Mouse (Mus musculus) mammary gland, adult 2 months (tissue): ENCODE data around the gene Ccnd1. TPM values are rescaled to one million over a fixed set of nuclear protein-coding genes. Genes with fewer than 3 reads are reported as not detected.

Experiments
- polyA plus RNA-seq: library from polyadenylated mRNA; depleted of rRNA; stranded (reverse); fragments of >200 nt; gene quantifications from 2 replicates; pipeline ENCODE4 v1.2.3, GENCODE M21; 2012; ENCODE audit warnings: low replicate concordance; rRNA removed

Gene Ccnd1
- polyA plus RNA-seq, result 41.7 and 65.6 TPM in 2 replicates

DNA sequence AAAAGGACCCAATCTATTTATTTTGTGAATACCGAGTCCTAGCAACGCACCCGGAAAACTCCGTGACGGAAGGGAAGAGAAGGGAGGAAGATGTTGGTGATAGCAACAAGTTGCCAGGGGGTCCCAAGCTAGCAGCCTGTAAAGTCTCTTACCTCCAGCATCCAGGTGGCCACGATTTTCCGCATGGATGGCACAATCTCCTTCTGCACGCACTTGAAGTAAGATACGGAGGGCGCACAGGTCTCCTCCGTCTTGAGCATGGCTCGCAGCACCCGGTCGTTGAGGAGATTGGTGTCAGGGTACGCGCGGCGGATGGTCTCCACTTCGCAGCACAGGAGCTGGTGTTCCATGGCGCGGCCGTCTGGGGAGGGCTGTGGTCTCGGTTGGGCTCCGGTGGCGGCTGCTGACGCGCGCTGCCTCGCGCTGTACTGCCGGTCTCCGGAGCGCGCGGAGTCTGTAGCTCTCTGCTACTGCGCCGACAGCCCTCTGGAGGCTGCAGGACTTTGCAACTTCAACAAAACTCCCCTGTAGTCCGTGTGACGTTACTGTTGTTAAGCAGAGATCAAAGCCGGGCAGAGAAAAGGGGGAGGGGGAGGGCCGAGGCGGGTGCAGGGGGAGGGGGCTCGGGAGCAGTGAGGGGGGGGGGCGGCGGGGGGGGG, at the start of gene Ccnd1:
Gene Ccnd1 (minus strand): TSS at position 582 of the 659 bp plus-strand sequence.

DNA sequence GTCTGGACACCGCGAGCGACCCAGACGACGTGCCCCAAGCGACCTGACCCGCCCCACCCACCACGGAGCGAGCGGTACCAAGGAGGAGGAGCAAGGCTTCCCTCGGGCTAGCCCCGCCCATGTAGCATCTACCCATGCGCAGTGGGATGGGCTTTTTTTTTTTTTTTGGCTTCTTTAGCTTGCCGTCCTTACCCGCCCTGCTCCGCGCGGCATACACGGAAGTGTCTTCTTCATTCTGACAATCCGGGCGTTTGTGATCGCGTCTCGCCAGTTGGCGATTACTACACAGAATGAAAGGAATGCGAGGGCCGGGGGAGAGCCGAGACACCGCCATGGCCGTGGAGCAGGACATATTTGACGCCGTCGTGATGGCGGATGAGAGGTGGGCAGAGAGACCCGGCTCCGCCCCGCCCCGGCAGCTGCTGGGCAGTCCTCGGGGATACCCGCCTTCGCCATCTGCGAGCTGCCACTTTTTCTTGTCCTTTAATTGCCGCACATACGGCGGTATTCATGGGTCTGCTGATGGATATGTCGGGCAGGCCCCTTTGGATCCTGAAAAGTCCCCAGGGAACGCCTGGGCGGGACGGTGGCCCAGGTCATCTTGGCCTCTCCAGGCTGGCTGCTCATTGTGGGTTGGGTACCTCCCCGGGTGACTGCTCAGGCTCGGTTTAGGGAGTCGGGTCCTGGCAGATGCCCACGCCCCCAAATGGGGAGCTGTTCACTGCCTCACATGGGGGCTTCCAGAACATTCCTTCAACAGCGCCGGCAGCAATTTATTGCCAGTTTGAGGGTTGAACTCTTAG, 24.6 kb downstream of the Ccnd1 start, which contains the start of gene LTO1:
Gene LTO1 (plus strand): TSS at position 153 of the 803 bp plus-strand sequence.

DNA sequence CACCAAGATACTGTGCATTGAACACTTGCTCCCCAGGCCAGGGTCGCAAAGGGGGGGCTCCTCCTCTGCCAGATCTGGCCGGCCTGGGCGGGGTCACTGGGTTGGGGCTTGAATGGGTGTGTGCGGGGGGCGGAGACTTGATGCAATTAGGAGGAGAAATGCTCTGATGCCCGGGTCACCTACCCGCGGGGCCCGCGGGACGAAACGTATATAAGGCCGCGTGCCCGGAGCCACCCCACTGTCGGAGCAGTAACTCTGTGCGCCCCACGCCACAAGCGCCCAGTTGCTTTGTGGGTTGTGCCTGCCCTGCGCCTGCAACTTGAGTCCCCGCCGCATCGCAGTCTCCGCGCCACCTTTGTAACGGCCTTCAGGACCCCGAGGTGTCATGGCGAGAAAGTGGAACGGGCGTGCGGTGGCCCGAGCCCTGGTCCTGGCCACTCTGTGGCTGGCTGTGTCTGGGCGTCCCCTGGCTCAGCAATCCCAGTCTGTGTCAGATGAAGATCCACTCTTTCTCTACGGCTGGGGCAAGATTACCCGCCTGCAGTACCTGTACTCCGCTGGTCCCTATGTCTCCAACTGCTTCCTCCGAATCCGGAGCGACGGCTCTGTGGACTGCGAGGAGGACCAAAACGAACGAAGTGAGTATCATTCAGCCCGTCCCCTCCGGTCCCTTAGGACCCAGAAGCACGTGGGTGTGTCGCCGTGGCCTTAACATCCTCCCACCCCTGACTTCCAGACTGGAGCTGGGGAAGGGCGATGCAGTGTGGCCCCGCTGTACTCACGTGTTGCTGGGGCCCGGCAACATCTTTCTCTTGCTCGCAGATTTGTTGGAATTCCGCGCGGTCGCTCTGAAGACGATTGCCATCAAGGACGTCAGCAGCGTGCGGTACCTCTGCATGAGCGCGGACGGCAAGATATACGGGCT, 43.2 kb downstream of the Ccnd1 start, which contains the start of gene Fgf15:
Gene Fgf15 (plus strand): TSS at position 238 of the 925 bp plus-strand sequence.

Other genes with a start within 250 kb of the Ccnd1 start
- gene Ano1, start 188.0 kb downstream of the Ccnd1 start, polyA plus RNA-seq, result 97.8 and 107 TPM in 2 replicates
- gene Fgf3, start 101.8 kb downstream of the Ccnd1 start, polyA plus RNA-seq, result not detected in 2 replicates
- gene Fgf4, start 92.6 kb downstream of the Ccnd1 start, polyA plus RNA-seq, result 0.06 and 0.09 TPM in 2 replicates
- gene Fgf15, start 43.4 kb downstream of the Ccnd1 start, polyA plus RNA-seq, result not detected in 2 replicates
- 10.6 and 17.9 TPM in 2 replicates for gene LTO1, start 24.8 kb downstream of the Ccnd1 start, polyA plus RNA-seq